Mouse (Mus musculus): ENCODE data around the gene Uba1. TPM values are rescaled to one million over a fixed set of nuclear protein-coding genes. Genes with fewer than 3 reads are reported as not detected.

Gene Uba1
- polyA plus RNA-seq, 1 experiment from 2014 or later, result 261 TPM

Other genes starting within 250 kb of the Uba1 start
- 9.2 and 11.1 TPM in 2 replicates for gene Jade3, start 232.6 kb upstream of the Uba1 start, polyA plus RNA-seq (2016; fragmentation: Nextera tagmentation; extraction: Ambion mirVana)
- gene Rgn, start 108.5 kb upstream of the Uba1 start, polyA plus RNA-seq (2016; fragmentation: Nextera tagmentation; extraction: Ambion mirVana), result 0.32 and 0.35 TPM in 2 replicates
- gene Rbm10, start 40.8 kb upstream of the Uba1 start, polyA plus RNA-seq (2016; fragmentation: Nextera tagmentation; extraction: Ambion mirVana), result 104 and 107 TPM in 2 replicates
- gene Ndufb11, start 40.7 kb upstream of the Uba1 start, polyA plus RNA-seq (2016; fragmentation: Nextera tagmentation; extraction: Ambion mirVana), result 185 and 187 TPM in 2 replicates
- 117 and 129 TPM in 2 replicates for gene Cdk16, start 29.6 kb downstream of the Uba1 start, polyA plus RNA-seq (2016; fragmentation: Nextera tagmentation; extraction: Ambion mirVana)
- 66.8 and 80.9 TPM in 2 replicates for gene Usp11, start 45.6 kb downstream of the Uba1 start, polyA plus RNA-seq (2016; fragmentation: Nextera tagmentation; extraction: Ambion mirVana)
- gene Araf, start 139.5 kb downstream of the Uba1 start, polyA plus RNA-seq (2016; fragmentation: Nextera tagmentation; extraction: Ambion mirVana), result 101 and 118 TPM in 2 replicates
- gene Timp1, start 211.8 kb downstream of the Uba1 start, polyA plus RNA-seq (2016; fragmentation: Nextera tagmentation; extraction: Ambion mirVana), result 8.8 and 10.6 TPM in 2 replicates

Data from midbrain, embryonic 10.5 days (tissue).